Mouse (Mus musculus) erythroblast, adult 5-6 weeks (primary cell): ENCODE results near the gene Fads3. TPM values are rescaled to one million over a fixed set of nuclear protein-coding genes. Genes with fewer than 3 reads are reported as not detected.

Experiments
- ATAC-seq: replicated peaks from 2 replicates; pipeline ENCODE4 v1.8.0; 2016; ENCODE audit warnings: moderate number of reproducible peaks, mild to moderate bottlenecking, moderate TSS enrichment, inconsistent platforms; ENCODE audit not compliant: poor library complexity, low FRiP score, severe bottlenecking
- total RNA-seq, 2 experiments: library from RNA; stranded (forward) in 1 of 2; stranded (reverse) in 1 of 2; fragments of 150-400 nt in 1 of 2; fragments of 200-764, 138-1000 nt in 1 of 2; gene quantifications; 2 replicates each; pipeline versions ENCODE4 v1.2.3 to v1.2.4; 2015 to 2017; ENCODE audit warnings: low replicate concordance in 2 of 2

Gene Fads3
- total RNA-seq (2015; ENCODE audit: low replicate concordance) (1.7 and 12.1 TPM in 2 replicates), total RNA-seq (2017; ENCODE audit: low replicate concordance) (9.3 and 18.5 TPM in 2 replicates)

GRCm38 (mm10) chr19:10041388-10042148 is at the start of gene Fads3:
Gene Fads3 (plus strand): TSS chr19:10041569.
- ATAC-seq, result peak; percentile 45

DNA sequence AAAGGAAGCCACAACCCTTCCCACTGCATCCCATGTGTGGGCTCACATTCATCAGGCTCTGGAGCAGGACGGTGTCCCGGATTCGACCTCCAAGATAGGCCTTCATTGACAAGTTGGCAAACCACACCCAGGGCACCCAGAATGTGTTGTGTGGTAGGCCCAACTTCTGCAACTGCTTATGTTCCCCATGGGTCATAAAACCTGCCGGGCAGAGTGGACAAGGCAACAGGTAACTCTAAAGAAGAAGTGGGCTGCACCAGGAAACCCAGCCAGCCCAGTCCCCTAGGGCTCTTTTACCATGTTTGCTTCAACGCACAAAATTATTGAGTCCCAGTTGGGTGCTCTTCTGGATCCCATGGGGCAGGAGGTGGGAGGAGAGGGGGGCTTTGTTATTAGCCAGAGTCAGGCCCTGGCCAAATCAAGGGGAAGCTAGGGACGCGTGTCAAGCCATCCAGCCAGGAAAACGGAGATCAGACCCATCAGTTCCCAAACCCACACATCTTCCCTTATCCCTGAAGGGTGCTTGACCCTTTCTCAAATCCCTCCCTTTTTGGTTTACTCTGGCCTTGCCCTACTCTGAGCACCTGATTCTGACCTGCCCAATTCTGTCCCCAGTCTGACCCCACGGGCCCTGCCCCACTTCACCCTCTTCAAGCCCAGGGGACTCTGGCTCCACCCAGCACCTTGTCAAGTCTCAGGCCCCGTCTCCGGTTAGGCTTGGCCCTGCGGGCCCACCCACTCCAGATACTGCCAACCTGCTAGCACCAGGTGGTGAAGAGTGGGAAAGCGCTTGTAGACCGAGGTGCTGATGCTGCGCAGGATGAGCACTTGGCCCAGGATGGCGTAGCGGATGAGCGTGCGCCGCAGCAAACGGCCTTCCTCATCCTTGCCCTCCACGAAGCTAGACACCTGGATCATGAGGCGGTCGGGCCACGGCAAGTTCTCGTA is 49.1 kb upstream of the Fads3 start:
- no peak for ATAC-seq

GRCm38 (mm10) chr19:9993036-9993656 is 48.2 kb upstream of the Fads3 start:
- ATAC-seq, result peak; percentile 50

DNA sequence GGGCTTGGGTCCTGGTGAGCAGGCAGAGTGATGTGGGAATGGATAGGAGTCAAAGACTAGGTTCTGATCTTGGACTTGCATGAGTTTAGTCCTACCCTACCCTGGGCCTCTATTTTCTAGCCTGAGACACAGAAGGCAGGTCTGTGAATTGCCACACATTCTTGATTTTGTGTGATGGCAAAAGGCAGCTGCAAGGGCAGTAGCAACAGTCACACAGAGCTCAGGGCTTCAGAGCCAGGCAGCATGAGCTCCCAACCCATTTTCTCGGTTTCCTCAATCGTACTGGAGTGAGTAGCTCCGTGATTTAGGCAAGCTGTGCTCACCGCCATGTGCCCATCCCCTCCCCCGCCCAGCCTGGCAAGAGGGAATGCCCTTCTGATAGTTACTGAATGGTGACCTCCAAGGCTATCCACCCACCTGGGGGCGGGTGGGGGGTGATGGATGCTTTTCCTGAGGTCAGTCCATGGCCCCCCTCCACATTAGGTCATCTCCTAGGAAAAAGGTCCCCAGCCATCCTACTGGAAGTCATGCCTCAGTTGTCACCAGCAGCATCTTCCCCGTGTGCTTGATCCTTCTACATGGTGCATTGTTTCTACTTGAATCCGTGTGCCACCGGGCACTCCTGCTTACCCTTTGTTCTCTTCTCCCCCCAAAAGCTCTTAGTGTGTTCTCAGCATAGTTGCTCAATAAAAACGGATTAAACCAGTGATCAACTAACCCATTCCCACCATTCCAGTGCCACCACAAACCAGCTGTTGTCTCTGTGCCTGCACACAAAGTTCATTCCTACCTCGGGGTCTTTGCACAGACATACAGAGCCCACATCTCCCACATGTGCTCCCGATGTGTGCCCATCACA is 43.9 kb upstream of the Fads3 start:
- no peak for ATAC-seq

DNA sequence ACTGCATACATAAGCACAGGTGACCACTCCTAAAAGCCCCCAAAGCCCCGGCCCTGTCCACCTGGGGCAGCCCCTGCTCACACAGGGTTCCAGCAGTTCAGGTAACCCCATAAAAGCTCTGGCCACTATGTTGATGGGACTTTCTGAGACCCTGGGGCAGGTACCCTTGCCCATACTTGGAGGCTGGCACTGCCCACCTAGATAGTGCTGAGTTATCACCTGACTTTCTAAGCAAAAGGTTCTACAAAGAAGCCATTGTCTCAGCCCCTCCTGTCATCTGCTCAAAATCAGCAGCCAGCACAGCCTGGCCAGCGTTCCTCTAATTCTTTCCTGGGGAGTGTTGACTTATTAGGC is 43.3 kb upstream of the Fads3 start:
- ATAC-seq, result no peak

- ATAC-seq, result no peak
Measured at GRCm38 (mm10) chr19:9998736-9999486, 42.5 kb upstream of the Fads3 start.

DNA sequence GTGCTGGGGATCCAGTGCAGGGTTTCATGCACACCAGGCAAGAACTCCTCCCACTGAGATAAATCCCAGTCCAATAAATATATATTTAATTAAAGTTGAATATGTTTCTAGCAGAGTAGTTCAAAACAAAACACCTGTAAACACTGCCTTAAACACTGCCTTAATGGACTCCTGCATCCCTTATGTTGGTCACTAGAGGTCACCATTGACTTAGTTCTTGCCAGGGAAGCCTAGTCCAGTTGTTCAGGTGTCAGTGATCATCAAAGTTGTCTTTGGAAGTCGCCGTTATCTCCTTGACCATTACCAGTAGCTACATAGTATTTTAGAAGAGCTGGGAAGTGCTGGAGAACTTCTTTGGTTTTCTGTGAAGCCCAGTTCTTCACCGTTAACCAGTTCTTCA is 41.0 kb upstream of the Fads3 start:
- ATAC-seq, result peak; percentile 90

DNA sequence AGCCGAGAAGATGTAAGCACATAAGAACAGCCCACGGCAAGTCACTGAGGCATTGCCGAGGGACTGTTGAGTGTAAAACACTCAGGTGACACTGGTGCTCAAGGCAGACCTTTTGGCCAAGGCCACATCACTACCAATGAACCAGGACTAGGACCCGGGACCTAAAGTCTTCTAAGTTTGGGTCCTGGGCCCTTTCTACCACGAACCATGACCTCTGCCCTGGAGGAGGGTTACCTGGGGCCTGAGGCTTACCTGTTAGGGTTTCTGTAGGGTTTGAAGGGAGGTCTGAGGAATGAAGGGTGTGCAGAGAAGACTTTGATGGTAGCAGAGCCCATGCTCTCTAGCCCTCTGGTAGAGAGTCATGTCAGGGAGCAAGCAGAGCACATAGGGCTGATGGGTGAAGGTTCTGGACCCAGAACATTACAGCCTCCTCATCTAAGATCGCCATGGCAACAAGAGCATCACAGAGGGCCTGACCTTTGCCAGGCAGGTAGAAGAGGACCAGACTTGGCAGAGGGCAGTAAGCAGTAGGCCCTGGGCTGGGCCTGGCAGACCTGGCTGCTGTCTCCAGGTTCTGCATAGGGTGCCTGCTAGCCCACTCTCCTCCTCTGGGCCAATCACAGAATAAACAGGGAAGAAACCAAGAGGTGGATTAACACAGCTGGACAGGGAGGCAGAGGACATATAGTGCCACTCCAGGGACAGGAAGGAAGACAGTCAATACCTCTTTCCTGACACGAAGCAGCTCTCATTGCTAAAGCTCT is 40.0 kb upstream of the Fads3 start, which contains the start of the genes Best1 and Rab3il1:
Best1 (minus strand) TSS at position 428 of the 764 bp plus-strand sequence.
Rab3il1 (plus strand) TSS at position 464 of the 764 bp plus-strand sequence.
- no peak for ATAC-seq

- ATAC-seq, result no peak
Measured at GRCm38 (mm10) chr19:10003696-10004095, 37.7 kb upstream of the Fads3 start.

DNA sequence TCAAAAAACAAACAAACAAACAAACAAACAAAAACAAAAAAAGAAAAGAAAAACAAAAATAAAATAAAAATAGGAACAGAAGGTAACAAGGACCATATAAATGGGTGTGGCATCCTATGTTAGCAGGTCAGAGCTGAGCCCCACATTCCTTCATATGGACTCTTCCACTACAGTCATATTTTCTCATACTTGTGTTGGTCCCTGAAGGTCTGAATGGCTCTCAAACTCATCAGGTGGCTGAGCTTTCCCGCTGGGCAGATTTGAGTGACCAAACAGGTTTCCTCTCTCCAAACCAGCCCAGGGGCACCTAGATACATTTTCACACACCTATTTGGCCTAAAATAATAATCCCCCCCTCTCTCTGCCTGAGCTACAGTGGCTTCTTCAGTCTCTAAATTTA is 30.0 kb upstream of the Fads3 start:
- no peak for ATAC-seq

DNA sequence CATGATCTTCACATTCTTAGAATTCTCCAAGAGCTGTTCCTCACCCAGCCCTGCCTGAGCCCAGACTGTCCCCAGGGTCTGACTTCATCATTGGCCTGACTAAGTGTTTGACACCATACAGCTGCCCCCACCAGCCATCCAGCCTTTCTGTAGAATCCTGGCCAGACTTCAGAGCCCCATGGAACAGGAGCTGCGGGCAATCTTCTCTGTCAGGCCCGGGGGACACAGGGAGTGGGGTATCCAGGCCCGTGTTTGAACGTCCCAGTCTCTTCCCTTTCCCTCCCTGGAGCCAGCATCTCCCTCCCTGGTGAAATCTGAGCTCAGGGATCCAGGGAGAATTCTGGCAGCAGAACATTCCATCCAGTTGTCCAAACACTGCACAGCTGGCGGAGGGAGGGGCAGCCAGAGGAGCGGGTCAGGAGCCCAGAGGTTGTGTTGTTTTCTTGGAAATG is 28.5 kb upstream of the Fads3 start:
- no peak for ATAC-seq

DNA sequence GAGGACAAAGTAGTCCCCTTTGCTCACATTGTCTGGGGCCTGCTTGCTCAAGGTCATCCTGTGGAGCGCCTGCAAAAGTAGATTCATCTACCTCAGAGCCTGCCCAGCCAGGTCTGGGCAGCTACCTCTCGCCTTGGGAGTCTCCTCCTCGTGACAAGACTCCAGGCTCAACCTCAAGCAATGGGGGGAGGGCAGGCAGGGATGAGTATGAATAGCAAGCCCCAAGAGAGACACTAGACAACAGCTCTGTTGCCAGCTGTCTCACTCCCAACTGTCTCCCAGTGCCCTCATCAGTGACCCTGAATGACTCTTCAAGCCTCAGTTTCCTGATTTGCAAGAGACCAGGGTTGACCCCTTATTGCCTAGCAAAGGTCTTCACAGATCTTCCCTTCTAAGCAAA is 28.0 kb upstream of the Fads3 start:
- no peak for ATAC-seq

DNA sequence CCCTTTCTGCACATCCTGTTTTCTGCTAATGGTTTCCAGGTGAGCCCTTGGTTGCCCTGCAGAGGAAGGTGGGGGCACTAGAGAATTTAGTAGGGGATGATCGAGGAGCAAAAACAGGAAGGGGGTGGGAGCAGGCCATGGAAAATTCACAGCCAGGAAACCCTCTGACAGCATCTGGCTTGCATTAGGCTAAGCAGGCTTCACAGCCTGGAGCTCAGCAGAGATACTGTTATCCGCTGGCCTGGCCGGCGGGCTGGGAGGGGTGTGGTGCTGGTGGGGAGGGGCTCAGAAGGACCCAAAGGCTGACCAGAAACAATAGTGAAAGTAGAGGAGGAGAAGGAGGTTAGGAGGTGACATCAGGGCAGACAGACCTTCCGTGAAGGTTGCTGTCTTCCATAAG is 27.5 kb upstream of the Fads3 start:
- peak; percentile 42 for ATAC-seq

DNA sequence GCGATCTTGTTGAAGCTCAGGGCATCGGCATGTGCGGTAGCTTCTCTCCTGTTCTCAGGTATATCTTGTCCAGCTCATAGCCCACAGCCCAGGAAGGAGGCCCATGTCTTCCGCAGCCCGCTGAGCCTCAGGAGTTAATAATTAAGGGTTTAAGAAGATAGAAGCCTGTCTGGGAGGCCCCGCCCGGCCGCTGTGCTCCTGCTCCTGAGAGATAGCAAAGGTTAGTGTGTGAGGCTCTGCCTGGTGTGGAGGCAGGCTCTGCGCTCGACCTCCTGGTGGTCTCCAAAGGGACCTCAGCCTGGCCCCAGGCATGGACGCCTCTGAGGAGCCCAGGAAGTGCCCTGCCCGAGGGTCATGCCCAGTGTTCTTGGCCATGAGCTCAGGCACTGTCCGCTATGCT is 26.5 kb upstream of the Fads3 start:
- peak; percentile 75 for ATAC-seq

GRCm38 (mm10) chr19:10015442-10015841 is 25.9 kb upstream of the Fads3 start:
- ATAC-seq, result no peak

DNA sequence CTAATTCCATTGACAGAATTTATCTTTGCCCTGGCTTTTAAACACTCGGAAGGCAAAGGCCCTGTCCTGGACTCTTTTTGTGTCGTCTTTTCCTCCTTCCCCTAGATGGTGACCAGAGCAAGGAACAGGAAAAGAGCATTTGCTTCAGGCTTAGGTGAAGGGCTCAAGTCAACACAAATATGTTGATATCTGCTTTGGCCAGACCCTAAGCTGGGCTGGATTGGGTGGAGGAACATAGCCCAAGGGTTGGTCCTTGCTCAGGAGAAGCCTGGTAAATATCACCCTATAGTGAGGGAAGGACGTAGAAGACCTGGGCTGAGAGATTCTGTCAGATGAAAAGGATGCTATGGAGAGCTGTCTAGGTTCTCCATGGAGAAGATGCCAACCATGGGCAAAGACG is 25.2 kb upstream of the Fads3 start:
- ATAC-seq, result peak; percentile 45

GRCm38 (mm10) chr19:10017637-10018526 is 23.5 kb upstream of the Fads3 start:
- peak; percentile 64 for ATAC-seq
